Mouse (Mus musculus) hindbrain, embryonic 16.5 days (tissue): Measurements from ENCODE around the gene Dand5. TPM values are rescaled to one million over a fixed set of nuclear protein-coding genes. Genes with fewer than 3 reads are reported as not detected.
A peak's percentile ranks its signal among the peaks of the same experiment; 100 is the strongest.
"Not testable (repeated sequence)": the region's sequence is repeated elsewhere in the genome, so short reads cannot be mapped to it uniquely, and the experiment has no call there.

Source experiments
- ATAC-seq: fragments of 200-750 bp; cut with Nextera tagmentation; 2 replicates; pipeline ENCODE4 v1.8.0; 2017; ENCODE audit warnings: moderate TSS enrichment, moderate library complexity
- H3K27ac ChIP-seq: fragments of 300-500 bp; sonication (generic); 2 replicates; pipeline ENCODE4 v1.5.1; 2014; ENCODE audit warnings: low read depth, mild to moderate bottlenecking, control low read depth, low read length, moderate library complexity
- H3K27me3 ChIP-seq: fragments of 300-500 bp; sonication (generic); replicated peaks from 2 replicates; pipeline ENCODE4 v1.6.1; 2014; ENCODE audit warnings: low read length; ENCODE audit not compliant: control insufficient read depth, insufficient read depth
- H3K36me3 ChIP-seq: fragments of 300-500 bp; sonication (generic); 2 replicates; pipeline ENCODE4 v1.6.1; 2014; ENCODE audit warnings: mild to moderate bottlenecking, low read length, moderate library complexity, mixed read lengths; ENCODE audit not compliant: control insufficient read depth, insufficient read depth
- H3K4me1 ChIP-seq: fragments of 300-500 bp; sonication (generic); 2 replicates; pipeline ENCODE4 v1.6.1; 2014; ENCODE audit warnings: low read depth, low read length; ENCODE audit not compliant: control insufficient read depth, insufficient read depth
- H3K4me2 ChIP-seq: fragments of 300-500 bp; sonication (generic); 2 replicates; pipeline ENCODE4 v1.6.1; 2014; ENCODE audit warnings: mild to moderate bottlenecking, low read length, control low read depth, moderate library complexity
- H3K4me3 ChIP-seq: fragments of 300-500 bp; sonication (generic); 2 replicates; pipeline ENCODE4 v1.5.1; 2014; ENCODE audit warnings: mild to moderate bottlenecking, low read length, control low read depth, moderate library complexity
- H3K9ac ChIP-seq: fragments of 300-500 bp; sonication (generic); 2 replicates; pipeline ENCODE4 v1.6.1; 2014; ENCODE audit warnings: low read depth, mild to moderate bottlenecking, control low read depth, low read length, moderate library complexity
- H3K9me3 ChIP-seq: fragments of 300-500 bp; sonication (generic); 2 replicates; pipeline ENCODE4 v1.6.1; 2014; ENCODE audit warnings: mild to moderate bottlenecking, low read length, moderate library complexity; ENCODE audit not compliant: control insufficient read depth
- WGBS: fragments of 180-500 bp; shearing (Covaris S2); extraction: QIAGEN DNeasy Blood & Tissue Kit; methylation state at CpG from one replicate; pipeline ENCODE4 v1.1.7; 2014; 5-methylcytosine and 5-hydroxymethylcytosine counted together
- polyA plus RNA-seq: library from polyadenylated mRNA; unstranded; fragments of >200 nt; fragmentation: Nextera tagmentation; extraction: Ambion mirVana; gene quantifications from 2 replicates; pipeline ENCODE4 v1.2.1, GENCODE M21; 2015

Gene Dand5
- polyA plus RNA-seq, 1 experiment from 2014 or later, result 17.1 TPM

- no peak overlapping the region for H3K9ac ChIP-seq
- no peaks in the 10 kb centered on the region for H3K9me3 ChIP-seq
- H3K4me3 ChIP-seq, result no peak overlapping the region
- WGBS, result 73% methylated on average over 8 of the region's 8 CpGs
- H3K4me2 ChIP-seq, result no peak overlapping the region
- peaks cover 37% of the 10 kb centered on the region for H3K4me1 ChIP-seq
- no peak for ATAC-seq
- no peaks in the 10 kb centered on the region for H3K27me3 ChIP-seq
- H3K27ac ChIP-seq, result no peak overlapping the region
- H3K36me3 ChIP-seq, result peaks cover 45% of the 10 kb centered on the region
Measured at GRCm38 (mm10) chr8:84837149-84837911, 14.7 kb upstream of the Dand5 start.

DNA sequence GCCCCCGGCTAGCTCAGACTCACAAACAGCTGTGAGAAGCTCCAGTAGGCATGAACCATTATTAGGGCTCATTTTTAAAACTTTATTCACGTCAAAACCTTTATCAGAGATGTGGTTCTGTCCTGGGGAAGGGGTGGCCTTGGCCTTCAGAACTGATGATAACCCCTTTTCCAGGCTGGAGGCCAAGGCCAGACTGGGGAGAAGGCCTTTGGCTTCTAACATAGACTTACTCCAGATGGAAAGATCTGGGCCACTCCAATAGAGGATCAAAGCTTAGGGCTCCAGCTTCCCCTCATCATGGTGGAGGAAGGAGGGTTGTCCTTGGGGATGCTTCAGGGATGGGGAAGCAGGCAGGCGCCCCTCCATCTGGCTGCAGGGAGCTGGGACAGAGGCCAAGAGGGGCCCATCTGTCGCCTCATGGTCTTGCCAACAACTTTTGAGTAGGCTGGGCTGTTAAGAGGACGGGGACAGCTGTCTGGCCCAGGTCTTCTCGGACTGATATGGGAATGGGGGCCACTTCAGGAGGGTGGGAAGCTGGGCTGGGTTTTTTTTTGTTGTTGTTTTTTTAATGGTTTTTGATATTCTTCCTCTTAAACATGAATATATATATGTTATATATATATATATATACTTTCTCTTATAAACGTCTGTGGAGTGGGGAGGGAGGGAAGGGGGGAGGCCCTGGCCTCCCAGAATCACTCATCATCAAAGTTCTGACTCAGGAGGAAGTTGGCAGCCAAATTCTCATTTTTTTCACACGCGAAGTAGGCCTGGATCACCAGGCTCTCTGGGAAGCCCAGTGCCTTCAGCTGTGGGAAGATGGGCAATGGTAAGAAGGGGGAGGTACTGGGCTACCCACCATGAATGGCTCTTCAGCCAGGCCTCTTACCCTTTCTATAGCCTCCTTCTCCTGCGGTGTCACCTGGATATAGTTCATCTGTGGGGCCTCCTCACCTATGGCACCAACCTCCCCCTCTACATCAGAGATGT lies 12.5 kb upstream of the Dand5 start:
- peak; percentile 31 for ATAC-seq
- 56% methylated on average over 10 of the region's 10 CpGs for WGBS
- peaks cover 37% of the 10 kb centered on the region for H3K4me1 ChIP-seq

DNA sequence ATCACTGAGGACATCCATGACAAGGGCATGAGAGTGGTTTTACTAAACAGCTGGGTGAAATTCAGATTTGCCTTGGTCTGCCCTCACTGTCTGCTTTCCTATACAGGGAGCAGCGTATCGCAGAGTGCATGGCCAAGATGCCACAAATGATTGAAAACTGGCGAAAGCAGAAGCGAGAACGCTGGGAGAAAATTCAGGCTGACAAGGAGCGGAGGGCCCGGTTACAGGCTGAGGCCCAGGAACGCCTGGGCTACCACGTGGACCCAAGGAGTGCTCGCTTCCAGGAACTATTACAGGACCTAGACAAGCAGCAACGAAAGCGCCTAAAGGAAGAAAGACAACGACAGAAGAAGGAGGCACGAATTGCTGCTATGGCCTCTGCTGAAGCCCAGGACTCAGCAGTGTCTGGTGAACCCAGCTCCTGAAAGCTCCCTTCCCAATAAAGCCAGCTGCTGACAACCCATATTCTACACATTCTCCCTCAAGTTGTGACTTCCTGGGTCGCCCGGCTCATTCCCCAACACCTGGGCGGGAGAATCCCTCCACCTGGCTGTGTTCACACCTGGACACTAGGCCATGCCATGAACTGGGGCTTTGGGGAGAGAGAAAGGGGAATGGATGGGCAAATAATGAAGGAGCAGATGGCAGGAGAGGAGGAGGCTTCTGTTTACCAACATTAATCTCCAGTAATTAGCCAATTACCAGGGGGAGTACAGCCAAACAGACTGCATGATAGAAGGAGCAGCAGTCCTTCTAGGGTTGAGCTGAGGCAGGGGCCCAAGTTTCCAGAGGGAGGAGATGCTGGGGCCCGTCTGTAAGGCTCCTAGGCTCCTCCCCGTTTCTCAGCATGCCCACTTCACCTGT lies 11.6 kb upstream of the Dand5 start:
- WGBS, result 73% methylated on average over 19 of the region's 19 CpGs
- no peaks in the 10 kb centered on the region for H3K9me3 ChIP-seq
- H3K4me2 ChIP-seq, result no peak overlapping the region; the same call in 1 of the 2 replicates
- no peak overlapping the region for H3K9ac ChIP-seq
- H3K36me3 ChIP-seq, result peaks cover 34% of the 10 kb centered on the region
- ATAC-seq, result peak; percentile 45
- peak overlapping the region; percentile 75 for H3K27ac ChIP-seq
- peaks cover 30% of the 10 kb centered on the region for H3K4me1 ChIP-seq
- H3K4me3 ChIP-seq, result no peak overlapping the region
- H3K27me3 ChIP-seq, result no peaks in the 10 kb centered on the region

More for the DNA sequence above, 12.5 kb upstream of the Dand5 start:
- H3K36me3 ChIP-seq, result peaks cover 34% of the 10 kb centered on the region
- no peak overlapping the region for H3K4me3 ChIP-seq
- H3K4me2 ChIP-seq, result no peak overlapping the region; the same call in 1 of the 2 replicates
- H3K9me3 ChIP-seq, result no peaks in the 10 kb centered on the region
- H3K9ac ChIP-seq, result no peak overlapping the region
- H3K27ac ChIP-seq, result peak overlapping the region; percentile 75
- no peaks in the 10 kb centered on the region for H3K27me3 ChIP-seq

DNA sequence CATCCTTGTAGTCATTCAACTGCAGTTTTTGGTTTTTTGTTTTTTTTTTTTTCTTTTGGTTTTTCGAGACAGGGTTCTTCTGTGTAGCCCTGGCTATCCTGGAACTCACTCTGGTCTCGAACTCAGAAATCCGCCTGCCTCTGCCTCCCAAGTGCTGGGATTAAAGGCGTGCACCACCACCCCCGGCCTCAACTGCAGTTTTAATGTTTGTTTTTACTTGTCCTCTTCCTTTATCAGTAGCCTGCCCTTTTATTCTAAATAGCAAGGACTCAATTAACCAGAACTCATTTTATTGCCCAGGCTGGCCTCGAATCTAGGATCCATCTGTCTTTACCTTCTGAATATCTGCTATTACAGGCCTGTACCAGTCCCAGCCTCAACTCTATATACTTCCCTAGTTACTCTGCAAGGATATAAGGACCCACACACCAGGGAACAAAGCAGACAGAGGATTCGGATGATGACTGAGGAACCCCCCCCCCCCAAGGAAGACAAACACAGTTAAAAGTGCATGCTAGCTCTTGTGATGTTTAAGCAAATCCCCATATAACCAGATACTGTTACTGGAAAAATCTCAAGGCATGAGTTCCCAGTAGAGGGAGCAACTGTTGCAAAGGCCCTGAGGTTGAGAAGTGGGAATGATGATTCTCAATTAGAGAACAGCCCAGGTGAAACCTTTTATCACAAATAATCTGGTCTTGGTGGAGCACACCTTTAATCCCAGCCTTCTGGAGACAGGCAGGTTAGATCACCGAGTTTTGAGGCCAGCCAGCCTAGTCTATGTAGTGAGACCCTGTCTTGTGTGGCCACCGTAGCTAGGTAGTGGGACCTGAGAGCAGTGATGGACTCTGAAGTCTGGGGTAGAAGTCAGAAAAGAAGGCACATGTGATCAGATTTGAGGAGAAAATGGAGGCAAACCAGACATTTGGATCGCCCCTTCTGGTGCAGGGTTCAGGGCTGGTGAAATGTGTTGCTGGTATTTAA lies 10.4 kb upstream of the Dand5 start:
- Histone ChIP-seq H3K27ac (peak overlapping the region; percentile 94), H3K9me3 (no peaks in the 10 kb centered on the region), H3K27me3 (no peaks in the 10 kb centered on the region), H3K4me3 (peak overlapping the region; percentile 82), H3K36me3 (peaks cover 29% of the 10 kb centered on the region), H3K4me1 (peaks cover 28% of the 10 kb centered on the region), H3K9ac (peak overlapping the region; percentile 97), H3K4me2 (peak overlapping the region; percentile 64)
- WGBS, result 72% methylated on average over 10 of the region's 10 CpGs
- ATAC-seq, result no peak

DNA sequence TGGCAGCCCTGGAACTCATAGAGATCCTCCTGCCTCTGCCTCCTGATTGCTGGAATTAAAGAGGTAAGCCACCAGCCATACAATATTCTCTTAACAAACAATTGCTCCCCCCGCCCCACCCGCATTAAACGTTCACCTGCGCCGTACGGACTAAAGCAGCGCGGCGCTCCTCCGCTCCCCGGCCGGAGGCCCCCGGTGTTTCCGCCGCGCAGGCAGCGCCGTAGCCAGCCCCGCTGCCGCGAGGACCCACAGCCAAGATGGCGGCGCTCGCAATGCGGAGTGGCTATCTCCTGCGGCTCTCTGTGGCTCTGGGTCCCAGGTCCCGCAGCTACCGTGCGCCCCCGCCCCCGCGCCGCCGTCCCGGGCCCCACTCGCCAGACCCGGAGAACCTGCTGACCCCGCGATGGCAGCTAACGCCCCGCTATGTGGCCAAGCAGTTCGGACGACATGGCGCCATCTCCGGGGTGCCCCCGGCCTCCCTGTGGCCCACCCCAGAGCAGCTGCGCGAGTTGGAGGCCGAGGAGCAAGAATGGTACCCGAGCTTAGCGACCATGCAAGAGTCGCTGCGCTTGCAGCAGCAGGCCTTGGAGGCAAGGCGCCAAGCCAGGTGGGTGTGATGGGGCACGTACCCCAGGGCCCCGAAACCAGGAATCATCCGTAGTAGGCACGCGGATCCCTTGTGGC lies 9.6 kb upstream of the Dand5 start:
- ATAC-seq, result peak; percentile 76
- Histone ChIP-seq H3K4me3 (peak overlapping the region; percentile 82), H3K36me3 (peaks cover 21% of the 10 kb centered on the region), H3K9ac (peak overlapping the region; percentile 97), H3K27ac (peak overlapping the region; percentile 94), H3K4me2 (peak overlapping the region; percentile 64), H3K27me3 (no peaks in the 10 kb centered on the region), H3K9me3 (no peaks in the 10 kb centered on the region), H3K4me1 (peaks cover 25% of the 10 kb centered on the region)
- WGBS, result under 1% methylated on average over 59 of the region's 59 CpGs

DNA sequence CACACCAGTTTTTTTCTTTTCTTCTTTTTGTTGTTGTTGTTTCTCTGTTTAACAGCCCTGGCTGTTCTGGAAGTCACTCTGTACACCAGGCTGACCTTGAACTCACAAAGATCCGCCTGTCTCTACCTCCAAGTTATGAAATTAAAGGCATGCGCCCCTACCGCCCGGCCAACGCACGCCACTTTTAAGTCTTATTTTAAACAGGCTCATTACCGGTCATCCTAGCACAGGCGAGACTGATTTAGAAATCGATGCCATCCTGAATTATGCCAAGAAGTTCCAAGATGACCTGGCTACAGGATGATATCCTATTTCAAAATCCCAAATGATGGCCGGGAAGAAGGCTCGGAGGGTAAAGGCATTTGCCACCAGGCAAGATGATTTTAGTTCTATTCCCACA lies 8.9 kb upstream of the Dand5 start, which contains the start of gene Gadd45gip1:
Gene Gadd45gip1, plus strand, starts transcription at position 33 of the 400 bp plus-strand sequence.
- WGBS, result 86% methylated on average over 11 of the region's 11 CpGs

DNA sequence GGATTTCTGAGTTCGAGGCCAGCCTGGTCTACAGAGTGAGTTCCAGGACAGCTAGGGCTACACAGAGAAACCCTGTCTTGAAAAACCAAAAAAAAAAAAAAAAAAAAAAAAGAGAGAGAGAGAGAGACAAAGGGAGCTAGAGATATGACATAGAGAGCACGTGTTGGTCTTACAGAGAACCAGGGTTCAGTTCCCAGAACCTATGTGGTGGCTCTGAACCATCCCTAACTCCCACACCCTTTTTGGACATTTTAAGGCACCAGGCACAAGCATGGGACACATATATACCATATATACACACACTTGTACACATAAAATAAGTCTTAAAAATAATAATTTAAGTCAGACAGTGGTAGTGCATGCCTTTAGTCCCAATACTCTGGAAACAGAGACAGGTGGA lies 3.9 kb upstream of the Dand5 start:
- H3K4me3 ChIP-seq, H3K9me3 ChIP-seq, H3K27ac ChIP-seq, H3K4me2 ChIP-seq, H3K9ac ChIP-seq, ATAC-seq, H3K4me1 ChIP-seq, H3K27me3 ChIP-seq, H3K36me3 ChIP-seq: not testable (repeated sequence)
- WGBS, result 96% methylated on average over 2 of the region's 2 CpGs

More for the DNA sequence above, 8.9 kb upstream of the Dand5 start, which contains the start of gene Gadd45gip1:
- Histone ChIP-seq H3K9me3 (no peaks in the 10 kb centered on the region), H3K36me3 (peaks cover 14% of the 10 kb centered on the region), H3K9ac (peak within 1 kb of the TSS; percentile 97), H3K4me1 (peaks cover 24% of the 10 kb centered on the region), H3K27me3 (no peaks in the 10 kb centered on the region), H3K27ac (peak within 1 kb of the TSS; percentile 94), H3K4me3 (peak within 1 kb of the TSS; percentile 82), H3K4me2 (peak within 1 kb of the TSS; percentile 64)
- no peak for ATAC-seq
